Mouse (Mus musculus): ENCODE results near the gene Trmt10b. TPM values are rescaled to one million over a fixed set of nuclear protein-coding genes. Genes with fewer than 3 reads are reported as not detected.

The Trmt10b gene
- polyA plus RNA-seq (2015; fragmentation: Nextera tagmentation; extraction: Ambion mirVana) = 18.7 and 19.4 TPM in 2 replicates

DNA sequence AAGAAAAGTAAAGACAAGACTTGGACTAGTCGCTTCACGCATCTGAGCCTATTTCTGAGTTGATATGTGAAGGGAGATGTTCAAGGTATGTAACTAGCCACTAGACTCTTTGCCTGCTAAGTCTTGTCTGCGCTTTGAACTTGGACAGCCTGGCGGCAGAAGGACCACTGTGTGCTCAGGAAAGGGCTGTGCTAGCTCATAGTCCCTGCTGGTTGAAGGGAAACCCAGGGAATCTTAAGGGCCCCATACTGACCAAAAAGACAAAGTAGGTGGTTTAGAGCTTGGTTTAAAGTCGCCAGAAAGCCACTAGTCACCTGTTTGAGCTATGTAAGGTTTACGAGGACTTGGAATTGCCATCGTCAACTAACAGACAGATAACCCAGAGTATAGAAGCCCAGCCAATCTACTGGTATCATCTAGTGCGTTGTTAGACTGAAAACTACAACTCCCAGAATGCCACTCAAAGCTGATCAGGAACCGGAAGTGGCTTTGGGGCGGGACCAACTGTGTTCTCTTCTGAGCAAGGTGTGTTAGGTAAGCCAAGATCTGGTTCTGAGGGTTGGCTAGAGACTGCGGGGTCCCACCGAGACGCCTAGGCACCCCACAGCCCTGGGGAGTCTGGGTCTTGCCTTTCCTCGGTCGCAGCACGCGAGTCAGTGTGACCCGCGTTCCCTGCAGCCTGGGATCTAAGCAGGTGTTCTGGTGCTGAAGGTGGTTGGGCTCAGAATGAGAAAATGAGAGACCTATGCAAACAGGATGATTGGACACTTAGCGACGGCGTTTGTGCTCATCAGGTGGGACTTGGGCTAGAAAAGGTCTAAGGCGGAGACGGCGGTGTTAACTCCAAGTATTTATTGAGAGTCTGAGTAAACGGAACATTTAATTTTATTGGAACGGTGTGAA lies at the start of gene Trmt10b:
Trmt10b (plus strand) TSS at position 466 of the 903 bp plus-strand sequence.
- Histone ChIP-seq H3K4me1 (replicated peaks; ENCODE audit: insufficient read depth, low read length) (peaks cover 6% of the 10 kb centered on the region; the same call in 1 of the 2 replicates), H3K9me3 (replicated peaks; ENCODE audit: low read length) (no peaks in the 10 kb centered on the region), H3K36me3 (ENCODE audit: insufficient read depth, low read length) (0 out of 2 replicates have a peak, but pooled peaks cover 7% of the 10 kb centered on the region), H3K4me2 (ENCODE audit: low read length) (peak within 1 kb of the TSS; percentile 86), H3K27me3 (ENCODE audit: insufficient read depth, low read length) (no peaks in the 10 kb centered on the region), H3K27ac (no peak within 1 kb of the TSS), H3K9ac (ENCODE audit: low read depth, low read length) (peak within 1 kb of the TSS; percentile 67), H3K4me3 (replicated peaks; ENCODE audit: low read depth, low read length) (peak within 1 kb of the TSS; percentile 91)
- TF ChIP-seq CTCF (IDR thresholded peaks at IDR 0.05; ENCODE audit: low read depth) = no peak
- WGBS = 22% methylated on average over 27 of the region's 27 CpGs
- peak; percentile 61 for ATAC-seq (replicated peaks; ENCODE audit: low FRiP score, low read depth)
- DNase-seq (ENCODE audit: low spot score) = peak; percentile 86

DNA sequence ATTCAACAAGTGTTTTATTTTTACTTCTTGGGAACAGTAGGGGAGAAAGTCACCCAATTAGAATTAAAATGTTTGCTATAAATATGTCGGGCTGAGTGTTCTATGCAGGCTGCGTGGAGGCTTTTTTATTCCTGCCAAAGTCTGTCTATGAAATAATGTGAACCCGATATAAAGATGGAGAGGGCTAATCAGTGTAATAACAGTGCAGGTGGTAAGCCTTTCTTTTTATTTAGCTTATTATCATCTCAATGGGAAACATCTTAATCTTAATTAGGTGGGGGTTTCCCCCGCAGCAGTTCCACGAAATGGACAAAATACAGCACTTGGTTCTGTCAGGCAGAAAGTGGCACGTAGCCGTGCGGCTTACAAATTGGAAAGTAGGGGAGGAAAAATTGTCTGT lies 45.7 kb upstream of the Trmt10b start:
- H3K27ac ChIP-seq = no peak overlapping the region
- ATAC-seq (replicated peaks; ENCODE audit: low FRiP score, low read depth) = no peak

GRCm38 (mm10) chr4:45252861-45253262 lies 44.1 kb upstream of the Trmt10b start:
- no peak for TF ChIP-seq CTCF (IDR thresholded peaks at IDR 0.05; ENCODE audit: low read depth)

More for the DNA sequence above, 45.7 kb upstream of the Trmt10b start:
- no peak for DNase-seq (ENCODE audit: low spot score)
- H3K4me3 ChIP-seq (replicated peaks; ENCODE audit: low read depth, low read length) = no peak overlapping the region
- H3K36me3 ChIP-seq (ENCODE audit: insufficient read depth, low read length) = no peaks in the 10 kb centered on the region
- 77% methylated on average over 8 of the region's 8 CpGs for WGBS
- no peaks in the 10 kb centered on the region for H3K4me1 ChIP-seq (replicated peaks; ENCODE audit: insufficient read depth, low read length)
- no peak for TF ChIP-seq CTCF (IDR thresholded peaks at IDR 0.05; ENCODE audit: low read depth)
- H3K4me2 ChIP-seq (ENCODE audit: low read length) = no peak overlapping the region
- H3K9me3 ChIP-seq (replicated peaks; ENCODE audit: low read length) = no peaks in the 10 kb centered on the region
- H3K27me3 ChIP-seq (ENCODE audit: insufficient read depth, low read length) = no peaks in the 10 kb centered on the region
- no peak overlapping the region for H3K9ac ChIP-seq (ENCODE audit: low read depth, low read length)

GRCm38 (mm10) chr4:45253839-45254601 lies 42.9 kb upstream of the Trmt10b start:
- Histone ChIP-seq H3K9ac (ENCODE audit: low read depth, low read length) (no peak overlapping the region), H3K4me1 (replicated peaks; ENCODE audit: insufficient read depth, low read length) (no peaks in the 10 kb centered on the region), H3K27me3 (ENCODE audit: insufficient read depth, low read length) (no peaks in the 10 kb centered on the region), H3K27ac (no peak overlapping the region), H3K4me3 (replicated peaks; ENCODE audit: low read depth, low read length) (no peak overlapping the region), H3K9me3 (replicated peaks; ENCODE audit: low read length) (no peaks in the 10 kb centered on the region), H3K36me3 (ENCODE audit: insufficient read depth, low read length) (no peaks in the 10 kb centered on the region), H3K4me2 (ENCODE audit: low read length) (no peak overlapping the region)
- ATAC-seq (replicated peaks; ENCODE audit: low FRiP score, low read depth) (no peak), DNase-seq (ENCODE audit: low spot score) (no peak)
- 60% methylated on average over 11 of the region's 11 CpGs for WGBS
- no peak for TF ChIP-seq CTCF (IDR thresholded peaks at IDR 0.05; ENCODE audit: low read depth)

More at GRCm38 (mm10) chr4:45252861-45253262, 44.1 kb upstream of the Trmt10b start:
- no peaks in the 10 kb centered on the region for H3K4me1 ChIP-seq (replicated peaks; ENCODE audit: insufficient read depth, low read length)
- no peak overlapping the region for H3K27ac ChIP-seq
- H3K9me3 ChIP-seq (replicated peaks; ENCODE audit: low read length) = no peaks in the 10 kb centered on the region
- H3K27me3 ChIP-seq (ENCODE audit: insufficient read depth, low read length) = no peaks in the 10 kb centered on the region
- no peak overlapping the region for H3K4me2 ChIP-seq (ENCODE audit: low read length)
- H3K36me3 ChIP-seq (ENCODE audit: insufficient read depth, low read length) = no peaks in the 10 kb centered on the region
- 44% methylated on average over 9 of the region's 9 CpGs for WGBS
- no peak for DNase-seq (ENCODE audit: low spot score)
- H3K9ac ChIP-seq (ENCODE audit: low read depth, low read length) = no peak overlapping the region
- ATAC-seq (replicated peaks; ENCODE audit: low FRiP score, low read depth) = no peak
- H3K4me3 ChIP-seq (replicated peaks; ENCODE audit: low read depth, low read length) = no peak overlapping the region

GRCm38 (mm10) chr4:45259232-45259832 lies 37.6 kb upstream of the Trmt10b start:
- 59% methylated on average over 4 of the region's 4 CpGs for WGBS
- TF ChIP-seq CTCF (IDR thresholded peaks at IDR 0.05; ENCODE audit: low read depth) = no peak
- no peak for DNase-seq (ENCODE audit: low spot score)

DNA sequence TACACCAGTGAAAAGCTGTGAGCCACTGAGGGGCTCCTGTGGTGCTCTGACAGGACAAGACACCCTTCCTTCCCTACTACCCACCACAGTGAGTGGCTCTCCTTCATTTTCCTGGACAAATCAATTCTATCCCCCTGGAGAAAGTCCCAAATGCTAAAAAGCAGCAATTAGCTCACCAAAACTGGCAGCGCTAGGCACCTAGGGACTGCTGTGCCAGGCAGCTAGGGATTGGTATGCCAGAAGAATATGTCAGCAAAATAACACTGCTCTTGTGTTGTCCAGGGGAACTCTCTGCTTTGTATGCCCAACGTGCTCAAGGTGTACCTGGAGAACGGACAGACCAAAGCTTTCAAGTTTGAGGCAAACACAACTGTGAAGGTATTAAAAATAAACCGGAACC lies 35.4 kb upstream of the Trmt10b start:
- no peak for TF ChIP-seq CTCF (IDR thresholded peaks at IDR 0.05; ENCODE audit: low read depth)
- 92% methylated on average over 4 of the region's 4 CpGs for WGBS
- H3K27ac ChIP-seq = no peak overlapping the region
- H3K9me3 ChIP-seq (replicated peaks; ENCODE audit: low read length) = no peaks in the 10 kb centered on the region
- no peak for DNase-seq (ENCODE audit: low spot score)
- H3K4me3 ChIP-seq (replicated peaks; ENCODE audit: low read depth, low read length) = no peak overlapping the region
- no peaks in the 10 kb centered on the region for H3K27me3 ChIP-seq (ENCODE audit: insufficient read depth, low read length)
- no peak for ATAC-seq (replicated peaks; ENCODE audit: low FRiP score, low read depth)
- H3K36me3 ChIP-seq (ENCODE audit: insufficient read depth, low read length) = no peaks in the 10 kb centered on the region
- H3K4me2 ChIP-seq (ENCODE audit: low read length) = no peak overlapping the region
- H3K9ac ChIP-seq (ENCODE audit: low read depth, low read length) = no peak overlapping the region
- no peaks in the 10 kb centered on the region for H3K4me1 ChIP-seq (replicated peaks; ENCODE audit: insufficient read depth, low read length)

More at GRCm38 (mm10) chr4:45259232-45259832, 37.6 kb upstream of the Trmt10b start:
- Histone ChIP-seq H3K9ac (ENCODE audit: low read depth, low read length) (no peak overlapping the region), H3K4me3 (replicated peaks; ENCODE audit: low read depth, low read length) (no peak overlapping the region), H3K27ac (no peak overlapping the region), H3K4me1 (replicated peaks; ENCODE audit: insufficient read depth, low read length) (no peaks in the 10 kb centered on the region), H3K4me2 (ENCODE audit: low read length) (no peak overlapping the region), H3K36me3 (ENCODE audit: insufficient read depth, low read length) (no peaks in the 10 kb centered on the region), H3K9me3 (replicated peaks; ENCODE audit: low read length) (no peaks in the 10 kb centered on the region), H3K27me3 (ENCODE audit: insufficient read depth, low read length) (no peaks in the 10 kb centered on the region)
- ATAC-seq (replicated peaks; ENCODE audit: low FRiP score, low read depth) = no peak
